18 mouse cellular contexts compared by ENCODE assay signal in genomic region chr11:3492748-3493147, GRCm38 (mm10). TPM values are rescaled to one million over a fixed set of nuclear protein-coding genes. Genes with fewer than 3 reads are reported as not detected.
"Had no signal": no experiment of that assay in that cellular context is flagged by ENCODE, and none has a peak within 500 bp of the region (broad histone marks: within the 10 kb centered on the region; RNA-seq: fewer than 3 reads in every experiment).

No protein-coding gene starts in this region.

- H3K4me1 ChIP-seq: midbrain, embryonic 15.5 days had no signal

- H3K27ac ChIP-seq: kidney, postnatal 0 days; limb, embryonic 12.5 days; limb, embryonic 15.5 days; liver, embryonic 12.5 days; liver, embryonic 15.5 days; macrophage; midbrain, embryonic 12.5 days; midbrain, embryonic 15.5 days; neural tube, embryonic 13.5 days; stomach, embryonic 15.5 days had no signal

- ATAC-seq: liver, embryonic 12.5 days; midbrain, embryonic 15.5 days had no signal

- H3K9me3 ChIP-seq: limb, embryonic 12.5 days; limb, embryonic 15.5 days; liver, embryonic 12.5 days; liver, embryonic 15.5 days; midbrain, embryonic 12.5 days; midbrain, embryonic 15.5 days; neural tube, embryonic 13.5 days; stomach, embryonic 15.5 days had no signal

- H3K36me3 ChIP-seq: limb, embryonic 12.5 days; limb, embryonic 15.5 days; liver, embryonic 12.5 days; liver, embryonic 15.5 days; midbrain, embryonic 12.5 days; midbrain, embryonic 15.5 days; neural tube, embryonic 13.5 days; stomach, embryonic 15.5 days had no signal

- H3K27me3 ChIP-seq: limb, embryonic 12.5 days; limb, embryonic 15.5 days; liver, embryonic 12.5 days; liver, embryonic 15.5 days; midbrain, embryonic 12.5 days; midbrain, embryonic 15.5 days; neural tube, embryonic 13.5 days; stomach, embryonic 15.5 days had no signal

- DNase-seq: kidney, adult 11 months; kidney, postnatal 25 days; left cerebral cortex, postnatal 4 days; lung, adult 2 months; lung, postnatal 14 days; right cerebral cortex, postnatal 4 days; thymus, adult 18-20 months; thymus, postnatal 36 days had no signal

- H3K4me3 ChIP-seq: limb, embryonic 12.5 days; limb, embryonic 15.5 days; liver, embryonic 12.5 days; liver, embryonic 15.5 days; midbrain, embryonic 12.5 days; midbrain, embryonic 15.5 days; neural tube, embryonic 13.5 days; stomach, embryonic 15.5 days had no signal

- H3K4me2 ChIP-seq: limb, embryonic 12.5 days; limb, embryonic 15.5 days; liver, embryonic 12.5 days; liver, embryonic 15.5 days; midbrain, embryonic 12.5 days; midbrain, embryonic 15.5 days; neural tube, embryonic 13.5 days; stomach, embryonic 15.5 days had no signal

- H3K9ac ChIP-seq: limb, embryonic 12.5 days; limb, embryonic 15.5 days; liver, embryonic 12.5 days; liver, embryonic 15.5 days; midbrain, embryonic 12.5 days; midbrain, embryonic 15.5 days; neural tube, embryonic 13.5 days; stomach, embryonic 15.5 days had no signal

RNA-seq across cellular contexts. Expression of gene Pla2g3, which starts 4.7 kb away (rescaled TPM):
- polyA plus RNA-seq: macrophage had no signal

RNA-seq across cellular contexts. Expression of gene Inpp5j, which starts 11.9 kb away (rescaled TPM):
- polyA plus RNA-seq: limb, embryonic 12.5 days had no signal
